Mouse (Mus musculus) forebrain, postnatal 0 days (tissue): ENCODE measurements around the gene Nmt1. TPM values are rescaled to one million over a fixed set of nuclear protein-coding genes. Genes with fewer than 3 reads are reported as not detected.
A peak's percentile ranks its signal among the peaks of the same experiment; 100 is the strongest.

Experiments
- ATAC-seq: fragments of 200-750 bp; cut with Nextera tagmentation; 2 replicates; pipeline ENCODE4 v1.8.0; 2017; ENCODE audit warnings: mild to moderate bottlenecking, moderate library complexity
- DNase-seq: peaks from one replicate; pipeline ENCODE4 v3.0.0-alpha.2; 2015
- H3K27ac ChIP-seq: fragments of 300-500 bp; sonication (generic); 2 replicates; pipeline ENCODE4 v1.5.1; 2014; ENCODE audit warnings: low read depth, mild to moderate bottlenecking, antibody characterized with exemption, low read length, moderate library complexity, mixed read lengths
- H3K27me3 ChIP-seq: fragments of 300-500 bp; sonication (generic); 2 replicates; pipeline ENCODE4 v1.6.1; 2014; ENCODE audit warnings: mild to moderate bottlenecking, low read length, mixed read lengths; ENCODE audit not compliant: insufficient read depth
- H3K36me3 ChIP-seq: fragments of 300-500 bp; sonication (generic); 2 replicates; pipeline ENCODE4 v1.6.1; 2014; ENCODE audit warnings: mild to moderate bottlenecking, moderate library complexity; ENCODE audit not compliant: insufficient read depth
- H3K4me1 ChIP-seq: fragments of 300-500 bp; sonication (generic); 2 replicates; pipeline ENCODE4 v1.6.1; 2014; ENCODE audit warnings: antibody characterized with exemption; ENCODE audit not compliant: insufficient read depth
- H3K4me2 ChIP-seq: fragments of 300-500 bp; sonication (generic); 2 replicates; pipeline ENCODE4 v1.6.1; 2014; ENCODE audit warnings: low read depth, mild to moderate bottlenecking, moderate library complexity
- H3K4me3 ChIP-seq: fragments of 300-500 bp; sonication (generic); 2 replicates; pipeline ENCODE4 v1.5.1; 2014; ENCODE audit warnings: low read depth, low read length, mixed read lengths
- H3K9ac ChIP-seq: fragments of 300-500 bp; sonication (generic); 2 replicates; pipeline ENCODE4 v1.6.1; 2014; ENCODE audit warnings: mild to moderate bottlenecking
- H3K9me3 ChIP-seq: fragments of 300-500 bp; sonication (generic); 2 replicates; pipeline ENCODE4 v1.6.1; 2016; ENCODE audit warnings: low read length
- CTCF ChIP-seq: sonication (generic); IDR thresholded peaks from 2 replicates; pipeline ENCODE4 v1.5.1; 2016; ENCODE audit warnings: antibody characterized with exemption, control low read depth, low read depth
- WGBS: fragments of 180-500 bp; shearing (Covaris S2); extraction: QIAGEN DNeasy Blood & Tissue Kit; methylation state at CpG from one replicate; pipeline ENCODE4 v1.1.7; 2014; 5-methylcytosine and 5-hydroxymethylcytosine counted together
- polyA plus RNA-seq: library from polyadenylated mRNA; unstranded; fragments of >200 nt; fragmentation: Nextera tagmentation; extraction: Ambion mirVana; gene quantifications from 2 replicates; pipeline ENCODE4 v1.2.1, GENCODE M21; 2015
- total RNA-seq: library from RNA; depleted of rRNA; stranded (reverse); fragments of >200 nt; gene quantifications from 2 replicates; pipeline ENCODE4 v1.2.3, GENCODE M21; 2014

Gene Nmt1
- total and polyA plus RNA-seq, 2 experiments from 2014 or later: 35.0 to 63.2 TPM

DNA sequence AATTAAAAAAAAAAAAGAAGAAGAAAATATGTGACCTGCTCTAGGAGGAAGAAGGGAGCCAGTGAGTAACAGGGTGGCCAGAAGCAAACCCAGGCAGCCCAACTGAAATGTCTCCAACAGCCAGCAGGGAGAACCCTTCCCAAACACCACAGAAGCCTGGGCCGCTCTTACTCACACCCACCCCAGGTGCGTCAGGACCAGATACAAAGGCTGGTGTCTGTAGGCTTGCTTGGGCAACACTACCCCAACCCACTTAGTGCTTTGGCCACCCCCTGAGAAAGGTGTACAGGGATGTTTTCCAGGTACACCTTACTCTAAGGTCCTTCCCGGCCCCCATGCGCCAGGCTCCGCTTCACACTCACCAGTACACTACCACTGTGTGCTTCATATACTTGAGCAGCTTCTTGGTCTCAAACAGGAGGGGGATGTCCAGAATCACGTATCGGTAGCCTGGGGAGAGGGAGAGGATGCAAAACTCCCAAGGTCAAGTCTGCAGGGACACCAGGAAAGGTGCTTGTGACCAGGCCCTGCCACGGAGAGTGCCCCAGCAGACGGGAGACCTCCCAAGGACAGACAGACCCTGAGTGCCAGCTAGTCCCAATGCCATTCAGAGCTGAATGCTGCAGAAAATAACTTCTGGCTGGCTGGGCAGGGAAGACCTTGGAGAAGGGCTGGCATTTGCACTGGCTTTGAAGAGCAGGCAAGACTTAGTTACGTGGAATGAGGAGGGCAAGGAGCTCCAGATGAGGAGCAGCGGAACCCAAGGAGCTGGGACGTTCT, 30.8 kb upstream of the Nmt1 start:
- no peak for ATAC-seq
- no peak for DNase-seq
- no peak for TF ChIP-seq CTCF
- Histone ChIP-seq H3K36me3 (peaks cover 64% of the 10 kb centered on the region), H3K9me3 (no peaks in the 10 kb centered on the region), H3K27ac (no peak overlapping the region), H3K4me3 (no peak overlapping the region), H3K4me2 (no peak overlapping the region), H3K4me1 (no peaks in the 10 kb centered on the region), H3K27me3 (no peaks in the 10 kb centered on the region; the same call in 1 of the 2 replicates), H3K9ac (no peak overlapping the region)
- WGBS: 94% methylated on average over 12 of the region's 12 CpGs

DNA sequence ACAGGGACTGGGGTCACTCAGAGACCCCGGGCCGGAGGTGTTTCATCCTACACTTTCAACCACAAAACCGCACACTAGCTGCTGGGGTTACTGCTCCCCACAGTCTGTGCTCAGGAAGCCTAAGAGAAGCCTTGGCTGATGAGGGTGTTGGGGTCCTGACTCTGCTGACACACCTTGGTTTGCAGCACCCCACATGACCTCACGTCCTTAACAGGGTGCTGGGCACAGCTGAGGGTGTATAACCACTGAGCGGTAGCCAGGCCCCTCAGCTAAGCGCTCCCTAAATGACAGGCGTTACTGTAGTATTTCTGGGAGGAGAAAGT, 29.8 kb upstream of the Nmt1 start:
- Histone ChIP-seq H3K27ac (no peak overlapping the region), H3K4me3 (no peak overlapping the region), H3K27me3 (no peaks in the 10 kb centered on the region), H3K4me1 (no peaks in the 10 kb centered on the region), H3K36me3 (peaks cover 64% of the 10 kb centered on the region), H3K4me2 (no peak overlapping the region), H3K9ac (no peak overlapping the region), H3K9me3 (no peaks in the 10 kb centered on the region)
- WGBS: 92% methylated on average over 7 of the region's 7 CpGs
- ATAC-seq: no peak
- TF ChIP-seq CTCF: no peak
- DNase-seq: no peak

DNA sequence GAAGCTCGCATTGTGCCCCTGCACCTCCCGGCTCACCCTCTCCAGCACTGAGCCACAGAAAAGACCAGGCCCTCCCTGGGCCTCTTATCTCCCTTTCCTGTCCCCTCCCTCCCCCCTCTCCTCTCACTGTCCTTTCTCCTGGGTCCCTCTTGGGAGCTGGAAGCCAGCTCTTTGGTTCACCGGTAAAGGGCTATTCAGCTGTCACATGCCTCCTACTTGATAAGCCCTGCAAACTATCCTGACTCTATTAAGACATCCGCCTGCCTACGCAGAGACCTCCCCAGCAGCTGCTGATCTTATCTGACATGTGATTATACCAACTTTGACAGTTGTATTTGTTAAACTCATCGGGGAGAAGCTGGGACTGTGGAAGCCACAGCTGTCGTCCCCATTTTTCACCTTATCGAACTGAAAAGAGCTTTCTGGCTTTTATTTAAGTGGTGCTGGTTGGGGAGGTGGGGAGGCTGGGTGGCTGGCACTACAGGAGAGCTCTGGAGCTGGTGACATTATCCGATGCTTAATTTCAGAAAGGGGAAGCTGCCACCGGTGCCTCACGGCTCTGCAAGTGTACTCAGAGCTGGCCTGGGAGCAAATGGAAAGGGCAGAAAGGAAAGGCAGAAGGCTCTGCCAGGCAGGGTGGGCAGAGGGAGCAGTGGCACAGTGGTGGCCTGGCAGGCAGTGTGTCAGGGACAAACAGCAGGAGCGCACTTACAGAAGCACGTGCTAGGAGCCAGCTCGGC, 29.2 kb upstream of the Nmt1 start:
- no peaks in the 10 kb centered on the region for H3K27me3 ChIP-seq
- no peak overlapping the region for H3K9ac ChIP-seq
- 68% methylated on average over 14 of the region's 14 CpGs for WGBS
- H3K27ac ChIP-seq: no peak overlapping the region
- H3K36me3 ChIP-seq: peaks cover 64% of the 10 kb centered on the region
- H3K9me3 ChIP-seq: no peaks in the 10 kb centered on the region
- H3K4me2 ChIP-seq: no peak overlapping the region
- no peak for DNase-seq
- TF ChIP-seq CTCF: no peak
- no peak overlapping the region for H3K4me3 ChIP-seq
- no peak for ATAC-seq
- no peaks in the 10 kb centered on the region for H3K4me1 ChIP-seq

DNA sequence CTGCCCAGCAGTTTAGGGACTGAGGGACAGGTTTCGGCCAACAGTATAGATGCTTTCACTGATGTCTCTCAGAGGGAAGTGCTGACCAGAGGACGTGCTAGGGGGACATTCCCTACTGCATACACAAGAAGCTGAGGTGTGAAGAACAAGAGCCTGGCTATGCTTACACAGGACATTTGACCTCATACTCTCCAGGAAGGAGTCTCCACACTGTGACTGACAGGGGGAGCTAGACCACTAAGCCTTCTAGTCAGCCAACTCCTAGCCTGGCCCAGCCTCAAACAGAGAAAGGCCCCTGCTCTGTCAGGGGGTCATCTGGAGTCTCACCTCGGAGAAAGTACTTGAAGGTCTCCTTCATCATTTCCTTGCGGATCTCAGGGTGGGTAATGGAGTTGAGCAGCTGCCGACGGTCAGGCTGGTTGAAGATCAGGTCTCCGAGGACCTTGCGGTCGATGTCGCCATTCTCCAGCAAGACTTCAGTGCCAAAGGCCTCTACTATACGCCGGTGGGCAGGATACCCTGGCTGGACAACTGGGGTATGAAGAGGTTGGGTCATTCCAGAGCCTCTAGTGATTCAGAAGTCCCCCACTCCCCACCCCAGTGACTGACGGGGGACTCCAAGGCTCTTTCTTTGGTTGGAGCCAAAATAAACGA, 28.5 kb upstream of the Nmt1 start:
- no peaks in the 10 kb centered on the region for H3K4me1 ChIP-seq
- H3K9ac ChIP-seq: no peak overlapping the region
- 90% methylated on average over 14 of the region's 14 CpGs for WGBS
- H3K9me3 ChIP-seq: no peaks in the 10 kb centered on the region
- no peak overlapping the region for H3K4me3 ChIP-seq
- no peak for DNase-seq
- TF ChIP-seq CTCF: no peak
- no peak overlapping the region for H3K27ac ChIP-seq
- ATAC-seq: no peak
- H3K36me3 ChIP-seq: peaks cover 58% of the 10 kb centered on the region
- H3K27me3 ChIP-seq: no peaks in the 10 kb centered on the region
- no peak overlapping the region for H3K4me2 ChIP-seq

DNA sequence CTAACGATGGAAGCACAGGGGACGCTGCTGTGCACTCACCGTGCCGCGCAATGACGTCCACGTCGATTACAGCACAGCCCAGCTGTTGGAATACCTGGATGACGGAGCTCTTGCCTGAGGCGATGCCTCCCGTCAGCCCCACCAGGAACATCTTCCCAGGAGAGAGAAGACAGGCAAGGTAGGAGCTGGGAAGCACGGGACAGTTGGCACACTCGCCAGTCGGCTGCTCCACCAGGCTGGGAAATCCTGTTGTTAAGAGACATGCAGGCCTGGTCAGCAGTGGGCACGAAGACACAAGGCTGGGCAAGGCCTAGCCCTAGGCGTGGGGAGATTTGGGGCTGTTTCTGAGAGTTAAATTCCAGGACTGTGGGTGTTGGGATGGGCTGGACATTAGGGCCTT, 27.9 kb upstream of the Nmt1 start:
- H3K4me3 ChIP-seq: no peak overlapping the region
- 91% methylated on average over 16 of the region's 16 CpGs for WGBS
- no peak overlapping the region for H3K9ac ChIP-seq
- no peaks in the 10 kb centered on the region for H3K27me3 ChIP-seq
- no peaks in the 10 kb centered on the region for H3K4me1 ChIP-seq
- H3K4me2 ChIP-seq: no peak overlapping the region
- H3K9me3 ChIP-seq: no peaks in the 10 kb centered on the region
- no peak for ATAC-seq
- H3K27ac ChIP-seq: no peak overlapping the region
- DNase-seq: no peak
- no peak for TF ChIP-seq CTCF
- H3K36me3 ChIP-seq: peaks cover 51% of the 10 kb centered on the region

DNA sequence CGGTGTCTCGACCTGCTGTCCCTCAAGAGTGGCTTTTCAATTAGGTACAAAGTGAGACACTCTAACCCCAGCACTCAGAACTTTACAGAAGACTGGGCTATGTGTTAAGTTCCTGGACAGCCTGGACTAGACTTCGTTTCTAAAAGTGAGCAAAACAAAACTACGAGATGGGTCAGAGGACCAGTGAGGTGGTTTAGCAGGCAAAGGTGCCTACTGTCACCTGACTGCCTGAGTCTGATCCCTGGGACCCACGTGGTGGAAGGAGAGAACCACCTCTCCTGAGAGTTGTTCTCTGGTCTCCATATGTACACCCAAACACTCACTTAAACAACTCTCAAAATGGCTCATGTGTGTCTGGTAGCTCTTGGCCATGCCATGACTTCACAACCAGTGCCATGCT, 26.9 kb upstream of the Nmt1 start:
- DNase-seq: no peak
- Histone ChIP-seq H3K9me3 (no peaks in the 10 kb centered on the region), H3K27me3 (no peaks in the 10 kb centered on the region), H3K27ac (no peak overlapping the region), H3K36me3 (peaks cover 42% of the 10 kb centered on the region), H3K4me1 (no peaks in the 10 kb centered on the region), H3K4me2 (no peak overlapping the region), H3K4me3 (no peak overlapping the region), H3K9ac (no peak overlapping the region)
- ATAC-seq: no peak
- TF ChIP-seq CTCF: no peak
- 85% methylated on average over 5 of the region's 5 CpGs for WGBS

DNA sequence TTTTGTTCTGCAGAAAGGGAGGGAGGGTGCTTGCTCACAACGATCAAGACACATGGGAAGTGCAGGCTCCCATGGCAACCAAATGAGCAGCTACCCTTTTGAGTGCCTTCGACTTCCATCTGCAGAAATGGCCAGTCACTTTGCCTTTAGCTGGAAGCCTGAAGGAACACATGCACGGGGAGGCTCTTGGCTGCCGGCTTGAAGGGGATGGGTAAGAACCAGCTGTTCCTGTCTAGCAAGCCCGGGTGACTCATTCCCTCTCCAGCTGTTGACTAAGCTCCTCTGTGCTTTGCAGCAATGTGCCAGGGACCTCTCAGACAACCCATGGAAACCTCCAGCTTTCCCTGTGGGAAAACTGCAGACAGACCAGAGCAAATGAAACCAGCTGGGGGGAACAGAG, 24.8 kb upstream of the Nmt1 start:
- no peak overlapping the region for H3K4me3 ChIP-seq
- no peak overlapping the region for H3K4me2 ChIP-seq
- 38% methylated on average over 5 of the region's 5 CpGs for WGBS
- ATAC-seq: peak; percentile 90
- H3K9me3 ChIP-seq: no peaks in the 10 kb centered on the region
- H3K27me3 ChIP-seq: no peaks in the 10 kb centered on the region
- peaks cover 26% of the 10 kb centered on the region for H3K36me3 ChIP-seq
- DNase-seq: peak; percentile 74
- H3K4me1 ChIP-seq: no peaks in the 10 kb centered on the region
- no peak overlapping the region for H3K9ac ChIP-seq
- TF ChIP-seq CTCF: no peak
- H3K27ac ChIP-seq: peak overlapping the region; percentile 55; the same call in 1 of the 2 replicates
